Mouse (Mus musculus): ENCODE measurements at regions not wholly inside any gene's neighbourhood (a gene's known extent, or its start where the extent isn't known, plus 50 kb on each side); places are given as distances from the start of the nearest gene placed in this dataset.

DNA sequence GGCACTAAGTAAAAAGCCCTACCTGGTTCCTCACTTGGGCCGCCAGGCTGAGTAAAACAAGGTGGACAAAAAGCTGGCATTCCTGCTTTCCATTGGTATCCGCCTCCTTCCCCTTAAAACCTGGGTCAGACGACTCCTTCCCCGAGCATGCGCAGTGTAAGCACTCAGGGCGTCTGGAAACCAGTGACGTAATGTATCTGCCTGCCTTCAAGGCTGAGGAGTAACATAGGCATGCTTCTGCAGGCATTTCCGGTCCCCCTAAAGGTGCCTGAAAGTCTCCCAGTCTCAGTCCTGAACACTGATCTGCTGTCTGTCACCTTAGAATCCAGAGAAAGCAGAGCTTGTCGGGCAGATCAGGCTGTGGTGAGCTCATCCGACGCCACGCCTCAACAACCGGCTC lies 140.7 kb downstream of the Cd24a start:
- TF ChIP-seq CTCF (conservative IDR thresholded peaks at IDR 0.05 in 1 of 2, IDR thresholded peaks at IDR 0.05 in 1 of 2; ENCODE audit: low read depth in 2 of 2, low read length in 2 of 2) (no peak), CHD2 (IDR thresholded peaks at IDR 0.05; ENCODE audit: low read length) (no peak), E2F4 (IDR thresholded peaks at IDR 0.05; ENCODE audit: insufficient replicate concordance, low read depth, low read length) (no peak), MYC (IDR thresholded peaks at IDR 0.05; ENCODE audit: low read depth, low read length) (no peak), MAZ (IDR thresholded peaks at IDR 0.05; ENCODE audit: low read depth, low read length) (no peak), CHD1 (IDR thresholded peaks at IDR 0.05; ENCODE audit: low read depth, low read length) (no peak), MAFK (IDR thresholded peaks at IDR 0.05; ENCODE audit: insufficient replicate concordance, low read length) (no peak), POLR2AphosphoS2 (IDR thresholded peaks at IDR 0.05; ENCODE audit: low read depth, low read length) (no peak), RAD21 (IDR thresholded peaks at IDR 0.05; ENCODE audit: low read depth, low read length) (no peak), ZNF384 (IDR thresholded peaks at IDR 0.05; ENCODE audit: low read depth, low read length) (no peak), POLR2A (IDR thresholded peaks at IDR 0.05; ENCODE audit: low read depth, low read length) (no peak)
